Mouse (Mus musculus): ENCODE measurements around the gene Stox2.
A peak's percentile ranks its signal among the peaks of the same experiment; 100 is the strongest.

Stox2 gene

DNA sequence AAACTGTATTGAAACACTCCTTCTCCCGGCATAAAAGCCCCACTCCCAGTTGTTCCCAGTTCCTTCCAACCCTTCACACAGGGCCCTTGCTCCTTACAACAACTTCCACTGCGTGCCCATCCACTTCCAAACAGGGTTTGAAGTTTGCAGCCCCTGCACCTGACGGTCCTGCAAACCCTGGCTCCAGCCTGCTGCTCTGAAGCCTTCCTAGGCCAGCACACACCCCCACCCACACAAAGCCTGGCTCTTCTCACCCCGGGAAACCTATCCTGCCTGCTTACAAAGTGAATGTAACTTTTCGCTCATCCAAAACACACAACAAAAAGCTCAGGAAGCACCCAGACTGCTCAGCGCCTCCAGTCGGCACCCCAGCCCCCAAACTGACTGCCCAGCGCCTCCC, 37.1 kb downstream of the Stox2 start:
- DNase-seq (ENCODE audit: low read depth, low spot score) = no peak

- no peak for DNase-seq (ENCODE audit: low read depth, low spot score)
Measured at GRCm38 (mm10) chr8:47404852-47405251, 41.3 kb downstream of the Stox2 start.

- DNase-seq (ENCODE audit: low read depth, low spot score) = no peak
Measured at GRCm38 (mm10) chr8:47392927-47393326, 53.2 kb downstream of the Stox2 start.

DNA sequence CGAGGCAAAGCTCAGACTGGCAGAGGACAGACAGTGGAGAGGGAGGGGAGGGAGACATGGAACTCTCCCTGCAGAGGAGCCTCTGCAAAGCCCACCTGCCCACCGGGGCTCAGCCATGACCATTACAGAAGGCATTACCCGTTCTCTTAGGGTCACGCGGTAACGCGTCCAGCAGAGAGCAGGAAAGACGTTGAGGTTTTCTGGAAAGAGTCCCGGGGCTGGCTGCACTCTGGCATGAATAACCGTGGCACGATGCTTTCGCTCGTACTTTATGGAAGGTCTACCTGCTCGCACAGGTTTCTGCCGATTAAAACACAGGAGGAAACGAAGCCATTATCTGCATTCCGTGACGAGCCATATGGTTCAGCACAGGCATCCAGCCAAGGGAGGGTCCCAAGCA, 53.9 kb downstream of the Stox2 start:
- DNase-seq (ENCODE audit: low read depth, low spot score) = no peak

DNA sequence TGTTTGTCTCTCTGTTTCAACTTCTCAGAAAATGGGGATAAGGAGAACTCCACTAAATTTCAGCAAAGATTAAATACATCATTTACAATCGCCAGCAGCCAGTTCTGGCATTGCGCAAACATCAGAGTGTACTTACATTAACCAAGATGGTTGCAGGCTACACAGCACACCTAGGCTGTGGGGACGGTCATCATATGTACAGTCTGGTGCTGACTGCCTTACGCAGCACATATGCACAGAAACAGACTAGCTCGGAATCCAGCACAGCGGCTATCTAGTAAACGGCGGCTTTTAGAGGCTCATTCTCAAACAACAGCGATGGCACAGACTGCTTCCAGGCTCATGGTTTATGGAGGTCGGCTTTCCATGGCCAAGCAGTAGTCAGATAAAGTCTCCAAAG, 54.3 kb downstream of the Stox2 start:
- DNase-seq (ENCODE audit: low read depth, low spot score) = no peak

- DNase-seq (ENCODE audit: low read depth, low spot score) = no peak
Measured at GRCm38 (mm10) chr8:47389430-47389829, 56.7 kb downstream of the Stox2 start.

DNA sequence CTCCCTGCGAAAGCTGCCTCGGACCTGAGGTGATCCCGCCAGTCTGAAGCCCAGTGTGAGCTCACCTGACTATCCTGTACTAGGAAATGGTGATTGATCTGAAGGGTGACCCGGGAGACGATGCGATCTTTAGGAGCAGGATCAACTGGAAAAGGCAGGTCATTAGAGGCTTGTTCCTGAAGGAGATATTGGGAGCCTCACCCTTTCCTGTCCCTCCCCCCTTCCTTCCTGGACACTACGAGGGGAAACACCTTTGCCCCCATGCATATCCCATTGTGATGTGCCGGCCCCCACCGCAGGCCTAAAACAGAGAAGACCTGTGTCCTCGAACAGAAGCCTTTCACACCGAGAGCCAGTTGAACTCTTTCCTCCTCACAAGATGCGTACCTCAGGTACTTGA, 58.0 kb downstream of the Stox2 start:
- no peak for DNase-seq (ENCODE audit: low read depth, low spot score)

- DNase-seq (ENCODE audit: low read depth, low spot score) = no peak
Measured at GRCm38 (mm10) chr8:47385810-47386209, 60.4 kb downstream of the Stox2 start.

DNA sequence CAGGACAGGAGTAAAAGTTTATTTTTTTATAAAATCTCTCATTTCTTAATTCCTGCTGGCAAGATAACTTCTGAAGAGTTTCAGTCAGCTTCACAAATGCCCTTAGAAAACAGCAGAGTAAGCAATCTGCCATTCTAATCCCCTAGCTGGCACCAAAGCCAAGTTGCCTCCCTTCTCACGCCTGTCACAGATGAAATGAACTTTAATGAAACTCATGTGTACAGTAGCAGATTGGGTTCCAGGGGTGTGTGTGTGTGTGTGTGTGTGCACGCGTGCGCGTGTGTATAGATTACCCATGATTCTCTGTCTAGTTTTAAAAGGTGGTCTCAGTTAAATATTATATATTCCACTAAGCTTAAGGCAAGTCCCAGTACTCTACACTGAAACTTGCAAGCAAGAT, 62.0 kb downstream of the Stox2 start:
- no peak for DNase-seq (ENCODE audit: low read depth, low spot score)

DNA sequence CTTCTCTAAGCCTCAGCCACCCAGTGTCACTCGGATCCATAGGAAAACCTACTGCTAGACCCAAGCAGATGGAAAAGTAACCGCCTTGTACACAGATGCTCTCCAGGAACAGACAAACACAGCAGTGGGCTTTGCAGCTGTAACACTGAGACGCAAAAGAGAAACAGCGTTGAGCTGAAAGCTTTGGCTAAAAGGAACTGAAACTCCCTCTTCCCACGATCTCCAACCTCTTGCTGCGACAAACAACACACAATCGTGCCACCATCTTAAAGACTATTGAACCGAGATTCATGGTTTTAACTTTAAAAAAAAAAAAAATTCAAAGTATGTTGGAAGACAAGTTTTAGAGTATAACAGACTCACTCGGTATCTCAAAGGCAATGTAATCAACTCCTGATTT, 62.5 kb downstream of the Stox2 start:
- no peak for DNase-seq (ENCODE audit: low read depth, low spot score)

GRCm38 (mm10) chr8:47381216-47381615, 64.9 kb downstream of the Stox2 start:
- DNase-seq (ENCODE audit: low read depth, low spot score) = no peak

DNA sequence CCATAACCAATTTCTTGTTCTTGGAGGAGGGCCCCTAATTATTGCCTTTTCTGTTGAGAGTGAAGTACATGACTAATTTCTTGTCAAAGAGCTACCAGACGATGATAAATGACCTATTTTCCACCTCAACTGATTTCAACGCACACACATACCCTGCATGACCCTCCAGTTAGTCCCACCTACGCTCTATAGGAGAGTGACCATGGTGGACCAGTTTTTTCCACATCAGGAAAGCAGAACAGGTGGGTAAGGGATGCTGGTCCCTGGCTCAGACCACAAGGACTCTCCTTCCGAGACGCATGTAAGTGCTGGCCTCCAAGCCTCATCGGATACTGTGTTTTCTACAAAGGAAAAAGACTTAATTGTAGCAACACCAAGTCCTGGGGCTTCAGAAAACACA, 65.4 kb downstream of the Stox2 start:
- DNase-seq (ENCODE audit: low read depth, low spot score) = no peak

DNA sequence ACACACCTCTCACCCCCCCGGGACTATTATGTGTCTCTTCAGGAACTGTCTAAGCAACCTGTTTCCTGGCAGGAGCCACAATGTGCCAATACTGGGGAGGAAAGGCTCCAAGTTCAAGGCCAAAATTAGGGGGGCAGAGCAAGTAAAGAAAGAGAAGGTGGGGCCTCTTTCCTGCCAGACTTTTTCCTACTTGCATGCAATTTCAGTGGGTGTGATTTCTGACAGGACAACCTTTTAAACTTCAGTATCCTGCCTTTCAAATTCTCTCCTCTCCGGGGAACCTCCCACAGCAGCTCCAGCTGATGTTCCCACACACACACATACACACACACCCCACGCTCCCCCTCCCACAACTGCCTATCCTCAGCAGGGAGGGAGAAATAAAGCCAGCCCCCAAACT, 66.1 kb downstream of the Stox2 start:
- peak; percentile 23 for DNase-seq (ENCODE audit: low read depth, low spot score)

DNA sequence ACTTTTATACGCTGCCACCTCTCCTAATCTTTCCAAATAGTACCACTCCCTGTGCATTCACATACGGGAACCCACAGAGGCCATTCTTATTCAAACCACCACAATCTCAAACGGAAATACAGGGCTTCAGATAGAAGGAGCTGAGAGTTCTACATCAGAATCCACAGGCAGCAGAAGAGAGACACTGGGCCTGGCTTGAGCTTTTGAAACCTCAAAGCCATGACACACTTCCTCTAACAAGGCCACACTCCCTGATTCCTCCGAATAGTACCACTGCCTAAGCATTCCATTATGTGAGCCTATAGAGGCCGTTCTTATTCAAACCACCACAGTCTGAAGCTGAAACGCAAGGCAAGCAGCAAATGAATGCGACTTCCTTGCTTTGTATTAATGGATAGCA, 69.5 kb downstream of the Stox2 start:
- no peak for DNase-seq (ENCODE audit: low read depth, low spot score)

GRCm38 (mm10) chr8:47373757-47374156, 72.4 kb downstream of the Stox2 start:
- no peak for DNase-seq (ENCODE audit: low read depth, low spot score)

GRCm38 (mm10) chr8:47371539-47371938, 74.6 kb downstream of the Stox2 start:
- no peak for DNase-seq (ENCODE audit: low read depth, low spot score)

GRCm38 (mm10) chr8:47371081-47371480, 75.1 kb downstream of the Stox2 start:
- no peak for DNase-seq (ENCODE audit: low read depth, low spot score)

DNA sequence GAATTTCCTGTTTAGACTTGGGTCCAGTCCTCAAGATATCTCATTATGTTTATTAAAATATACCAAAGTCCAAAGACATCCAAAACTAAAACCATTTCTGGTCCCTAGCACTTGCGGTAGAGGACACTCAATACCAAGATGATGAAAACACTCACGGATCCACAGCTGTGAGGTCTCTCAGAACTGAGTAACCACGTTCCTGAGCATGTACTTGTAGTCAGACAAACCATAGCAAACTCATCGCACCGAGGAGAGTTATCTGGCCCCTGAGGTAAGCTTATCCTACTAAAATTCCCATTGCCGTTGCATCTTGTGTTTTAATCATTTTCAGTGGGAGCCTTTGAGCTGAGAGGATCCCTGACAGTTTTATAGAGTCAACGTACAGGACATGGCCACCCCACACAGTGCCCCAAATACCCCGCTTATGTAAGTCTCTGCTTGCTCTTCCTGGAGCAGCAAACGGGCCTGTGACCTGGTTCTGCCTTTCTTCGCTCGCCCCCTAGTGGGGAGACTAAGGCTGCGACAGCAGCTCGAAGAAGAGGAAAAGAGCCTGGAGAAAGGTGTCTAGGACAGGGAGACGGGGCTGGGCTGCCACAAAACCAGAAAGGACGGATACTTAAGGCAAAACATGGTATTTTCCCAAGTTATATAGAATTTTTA, 75.6 kb downstream of the Stox2 start:
- DNase-seq (ENCODE audit: low read depth, low spot score) = peak; percentile 77

- DNase-seq (ENCODE audit: low read depth, low spot score) = no peak
Measured at GRCm38 (mm10) chr8:47369949-47370348, 76.2 kb downstream of the Stox2 start.

GRCm38 (mm10) chr8:47369044-47369769, 77.0 kb downstream of the Stox2 start:
- no peak for DNase-seq (ENCODE audit: low read depth, low spot score)

GRCm38 (mm10) chr8:47367029-47367428, 79.1 kb downstream of the Stox2 start:
- DNase-seq (ENCODE audit: low read depth, low spot score) = no peak

- no peak for DNase-seq (ENCODE audit: low read depth, low spot score)
Measured at GRCm38 (mm10) chr8:47363271-47363670, 82.9 kb downstream of the Stox2 start.

DNA sequence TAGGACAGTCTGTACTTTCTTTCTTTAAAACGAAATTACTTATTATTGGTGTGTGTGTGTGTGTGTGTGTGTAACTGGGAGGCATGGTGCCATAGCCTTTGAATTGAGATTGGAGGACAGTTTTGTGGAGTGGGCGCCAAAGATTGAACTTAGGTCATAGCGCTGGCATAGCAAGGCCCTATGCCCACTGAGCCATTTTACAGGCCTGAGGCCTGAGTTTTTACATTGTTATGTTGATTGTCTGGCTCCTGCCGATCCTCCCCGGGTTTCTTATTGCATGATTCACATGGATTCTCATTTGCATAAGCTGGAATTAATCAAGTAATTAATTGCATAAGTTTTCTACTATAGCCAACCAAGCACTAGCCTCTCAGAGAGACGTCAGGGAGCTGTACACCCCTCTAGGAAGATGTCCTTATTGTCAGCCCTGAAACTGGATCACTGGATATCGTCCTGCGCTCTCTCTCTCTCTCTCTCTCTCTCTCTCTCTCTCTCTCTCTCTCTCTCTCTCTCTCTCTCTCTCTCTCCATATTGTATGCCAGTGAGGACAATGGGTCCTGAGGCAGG, 90.7 kb downstream of the Stox2 start:
- DNase-seq (ENCODE audit: low read depth, low spot score) = no peak

Data from skeletal muscle tissue, adult 2 months (tissue).